Mouse (Mus musculus): Measurements from ENCODE around the gene Ccdc63.
"Not testable (repeated sequence)": the region's sequence is repeated elsewhere in the genome, so short reads cannot be mapped to it uniquely, and the experiment has no call there.

Ccdc63 gene

GRCm38 (mm10) chr5:122140723-122141122, at the start of gene Ccdc63:
TSS of gene Ccdc63 (minus strand) at chr5:122140823.
- DNase-seq (ENCODE audit: low spot score in 2 of 2): no peak

GRCm38 (mm10) chr5:122189115-122189514, 48.5 kb upstream of the Ccdc63 start:
- DNase-seq (ENCODE audit: low spot score in 2 of 2): no peak

GRCm38 (mm10) chr5:122184858-122185257, 44.2 kb upstream of the Ccdc63 start:
- DNase-seq (ENCODE audit: low spot score in 2 of 2): not testable (repeated sequence)

- DNase-seq (ENCODE audit: low spot score in 2 of 2): no peak
These were observed 43.7 kb upstream of the Ccdc63 start for GRCm38 (mm10) chr5:122184283-122184806.

GRCm38 (mm10) chr5:122179665-122180064, 39.0 kb upstream of the Ccdc63 start:
- peak in 1 of 2 experiments; percentile 17 for DNase-seq (ENCODE audit: low spot score in 2 of 2)

GRCm38 (mm10) chr5:122176398-122176797, 35.8 kb upstream of the Ccdc63 start:
- DNase-seq (ENCODE audit: low spot score in 2 of 2): peak; percentile 58 to 59

- no peak for DNase-seq (ENCODE audit: low spot score in 2 of 2)
These were observed 35.3 kb upstream of the Ccdc63 start for GRCm38 (mm10) chr5:122175961-122176360.

GRCm38 (mm10) chr5:122175402-122175801, 34.8 kb upstream of the Ccdc63 start:
- DNase-seq (ENCODE audit: low spot score in 2 of 2): no peak

- DNase-seq (ENCODE audit: low spot score in 2 of 2): no peak
These were observed 30.4 kb upstream of the Ccdc63 start for GRCm38 (mm10) chr5:122171058-122171457.

GRCm38 (mm10) chr5:122168344-122169069, 27.9 kb upstream of the Ccdc63 start:
- no peak for DNase-seq (ENCODE audit: low spot score in 2 of 2)

- DNase-seq (ENCODE audit: low spot score in 2 of 2): no peak
These were observed 26.1 kb upstream of the Ccdc63 start for GRCm38 (mm10) chr5:122166636-122167161.

GRCm38 (mm10) chr5:122165233-122165915, 24.8 kb upstream of the Ccdc63 start:
- no peak for DNase-seq (ENCODE audit: low spot score in 2 of 2)

GRCm38 (mm10) chr5:122164011-122164410, 23.4 kb upstream of the Ccdc63 start:
- DNase-seq (ENCODE audit: low spot score in 2 of 2): no peak

GRCm38 (mm10) chr5:122163194-122163593, 22.6 kb upstream of the Ccdc63 start:
- DNase-seq (ENCODE audit: low spot score in 2 of 2): peak; percentile 23 to 29

GRCm38 (mm10) chr5:122158557-122159515, 18.2 kb upstream of the Ccdc63 start:
- DNase-seq (ENCODE audit: low spot score in 2 of 2): no peak

- peak; percentile 91 to 92 for DNase-seq (ENCODE audit: low spot score in 2 of 2)
These were observed 17.3 kb upstream of the Ccdc63 start, which contains the start of gene Ppp1cc for GRCm38 (mm10) chr5:122157827-122158381. TSS of gene Ppp1cc (plus strand) at chr5:122158278.

GRCm38 (mm10) chr5:122156486-122156885, 15.9 kb upstream of the Ccdc63 start:
- DNase-seq (ENCODE audit: low spot score in 2 of 2): no peak

- no peak for DNase-seq (ENCODE audit: low spot score in 2 of 2)
These were observed 15.0 kb upstream of the Ccdc63 start for GRCm38 (mm10) chr5:122155613-122156012.

- DNase-seq (ENCODE audit: low spot score in 2 of 2): no peak
These were observed 14.2 kb upstream of the Ccdc63 start for GRCm38 (mm10) chr5:122154782-122155181.

GRCm38 (mm10) chr5:122154006-122154405, 13.4 kb upstream of the Ccdc63 start:
- DNase-seq (ENCODE audit: low spot score in 2 of 2): no peak

GRCm38 (mm10) chr5:122152508-122152907, 11.9 kb upstream of the Ccdc63 start:
- not testable (repeated sequence) for DNase-seq (ENCODE audit: low spot score in 2 of 2)

Data from spleen, postnatal 36 days (tissue).